Mouse (Mus musculus) megakaryocyte-erythroid progenitor cell, adult 5 weeks (primary cell): ENCODE measurements around the gene Gpx6. TPM values are rescaled to one million over a fixed set of nuclear protein-coding genes. Genes with fewer than 3 reads are reported as not detected.

Source experiments
- polyA plus RNA-seq: library from polyadenylated mRNA; stranded (reverse); fragments of >175 nt; gene quantifications from 2 replicates; pipeline ENCODE4 v1.2.3, GENCODE M21; 2012

Gene Gpx6
- not detected in 2 replicates for polyA plus RNA-seq

GRCm38 (mm10) chr13:21311926-21312325 is at the start of gene Gpx6:
Gene Gpx6, plus strand, starts transcription at chr13:21312125.

GRCm38 (mm10) chr13:21292631-21293030 is 19.3 kb upstream of the Gpx6 start, which contains the start of gene Gpx5:
Gene Gpx5, minus strand, starts transcription at chr13:21292731.

GRCm38 (mm10) chr13:21346610-21347009 is 34.7 kb downstream of the Gpx6 start, which contains the start of gene Olfr1367:
Gene Olfr1367, plus strand, starts transcription at chr13:21346910.

GRCm38 (mm10) chr13:21362621-21363248 is 50.8 kb downstream of the Gpx6 start, which contains the start of gene Zscan12:
Gene Zscan12, plus strand, starts transcription at chr13:21362820.

Other genes with a start within 250 kb of the Gpx6 start
- gene Olfr1370, start 237.2 kb upstream of the Gpx6 start, polyA plus RNA-seq: not detected in 2 replicates
- gene Olfr1369-ps1, start 200.6 kb upstream of the Gpx6 start, polyA plus RNA-seq: not detected in 2 replicates
- gene Olfr263, start 182.5 kb upstream of the Gpx6 start, polyA plus RNA-seq: not detected in 2 replicates
- not detected in 2 replicates for gene Olfr1368, start 166.3 kb upstream of the Gpx6 start, polyA plus RNA-seq
- 140 and 157 TPM in 2 replicates for gene Trim27, start 132.7 kb upstream of the Gpx6 start, polyA plus RNA-seq
- gene Gpx5, start 19.4 kb upstream of the Gpx6 start, polyA plus RNA-seq: not detected in 2 replicates
- not detected in 2 replicates for gene Olfr1367, start 34.8 kb downstream of the Gpx6 start, polyA plus RNA-seq
- gene Zscan12, start 50.7 kb downstream of the Gpx6 start, polyA plus RNA-seq: 1.9 and 2.0 TPM in 2 replicates
- 4.7 and 4.8 TPM in 2 replicates for gene Zkscan3, start 90.6 kb downstream of the Gpx6 start, polyA plus RNA-seq
- 0.14 and 0.18 TPM in 2 replicates for gene Pgbd1, start 128.9 kb downstream of the Gpx6 start, polyA plus RNA-seq
- 2.0 and 2.2 TPM in 2 replicates for gene Zscan26, start 141.6 kb downstream of the Gpx6 start, polyA plus RNA-seq
- 0.14 and 0.33 TPM in 2 replicates for gene Nkapl, start 156.4 kb downstream of the Gpx6 start, polyA plus RNA-seq
- gene Zkscan4, start 166.8 kb downstream of the Gpx6 start, polyA plus RNA-seq: 0.16 TPM in 1 of 2 replicates, not detected in the other
- gene Gm10065, start 167.3 kb downstream of the Gpx6 start, polyA plus RNA-seq: not detected in 2 replicates
- gene AK157302, start 183.1 kb downstream of the Gpx6 start, polyA plus RNA-seq: not detected in 2 replicates
- gene Gm11273, start 189.3 kb downstream of the Gpx6 start, polyA plus RNA-seq: 31.4 and 32.2 TPM in 2 replicates
- 1.0 and 1.8 TPM in 2 replicates for gene Zkscan8, start 219.0 kb downstream of the Gpx6 start, polyA plus RNA-seq
- gene Olfr1366, start 230.7 kb downstream of the Gpx6 start, polyA plus RNA-seq: not detected in 2 replicates
- gene Olfr1535, start 247.8 kb downstream of the Gpx6 start, polyA plus RNA-seq: not detected in 2 replicates